Mouse (Mus musculus): ENCODE results near the gene Mcidas.

DNA sequence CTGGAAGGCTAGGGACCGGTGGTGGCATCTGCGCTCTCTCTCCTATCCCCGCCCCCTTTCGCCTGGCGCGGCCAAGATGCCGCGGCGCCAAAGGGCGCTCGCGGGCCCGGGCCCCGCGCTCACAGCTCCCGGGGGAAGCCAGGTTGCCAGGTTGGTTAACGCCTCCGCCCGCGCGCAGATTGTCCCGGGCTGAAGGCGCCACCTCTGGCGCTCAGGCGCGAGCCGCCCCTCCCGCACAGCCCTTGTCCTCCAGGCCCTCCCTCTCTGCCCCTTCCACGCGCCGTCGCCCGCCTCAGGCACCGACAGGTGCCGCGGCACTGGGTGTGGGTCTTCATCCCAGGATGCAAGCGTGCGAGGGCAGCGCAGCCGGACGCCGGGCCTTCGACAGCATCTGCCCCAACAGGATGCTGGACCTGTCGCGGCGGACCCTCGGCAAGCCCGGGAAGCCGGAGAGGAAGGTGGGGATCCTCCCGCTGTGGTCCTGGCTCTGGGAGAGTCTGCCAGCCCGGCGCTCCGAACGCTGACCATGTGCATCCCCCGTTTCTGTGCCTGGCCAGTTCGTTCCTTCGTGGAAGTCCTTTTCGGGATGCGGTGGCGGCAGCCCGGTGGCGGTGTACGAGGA, at the start of gene Mcidas:
- TF ChIP-seq EP300 (IDR thresholded peaks at IDR 0.05; ENCODE audit: insufficient read depth, low read depth, low read length) = no peak
- TF ChIP-seq CTCF (IDR thresholded peaks at IDR 0.05) = no peak
